Mouse (Mus musculus) urinary bladder, postnatal 25 days (tissue): ENCODE results near the gene Olfr1317.

Experiments used
- DNase-seq: peaks from one replicate; pipeline ENCODE4 v3.0.0; 2022; ENCODE audit warnings: low spot score

Gene Olfr1317

GRCm38 (mm10) chr2:112140029-112140428 lies at the start of gene Olfr1317:
Gene Olfr1317, plus strand, starts transcription at chr2:112140329.
- DNase-seq = no peak

DNA sequence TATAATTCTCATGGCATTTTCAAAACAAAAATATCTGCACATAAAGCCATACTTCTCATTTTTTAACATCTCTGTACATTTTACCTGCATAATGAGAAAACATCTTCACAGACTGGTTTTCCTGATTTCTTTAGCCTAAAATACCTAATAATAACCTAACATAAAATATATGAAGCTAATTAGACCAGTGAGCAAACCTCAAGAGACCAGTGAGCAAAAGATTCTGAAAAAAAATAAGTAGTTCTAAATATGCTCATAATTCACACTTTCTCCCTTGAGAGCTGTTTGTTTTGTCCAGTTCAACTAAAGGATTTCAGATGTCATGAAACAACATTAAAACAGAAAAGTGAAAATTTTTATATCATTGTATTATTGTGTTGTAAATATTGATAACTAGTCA lies 43.4 kb upstream of the Olfr1317 start, which contains the start of gene Olfr1314:
Gene Olfr1314 (minus strand): TSS at position 101 of the 400 bp plus-strand sequence.
- no peak for DNase-seq

GRCm38 (mm10) chr2:112115340-112115739 lies 24.8 kb upstream of the Olfr1317 start, which contains the start of gene Olfr1315-ps1:
Gene Olfr1315-ps1, minus strand, starts transcription at chr2:112115440.
- no peak for DNase-seq

GRCm38 (mm10) chr2:112134877-112135276 lies 5.3 kb upstream of the Olfr1317 start, which contains the start of gene Olfr1316:
Gene Olfr1316, minus strand, starts transcription at chr2:112134977.
- DNase-seq = no peak

GRCm38 (mm10) chr2:112153898-112154297 lies 13.8 kb downstream of the Olfr1317 start, which contains the start of gene Olfr1318:
Gene Olfr1318, plus strand, starts transcription at chr2:112154198.
- DNase-seq = no peak
